Mouse (Mus musculus) megakaryocyte, embryonic 14.5 days (primary cell): ENCODE data around the gene Trpc4ap.

Experiments used
- FLI1 ChIP-seq: IDR thresholded peaks from 2 replicates; pipeline ENCODE4 v1.6.1; 2012; ENCODE audit warnings: low read length, inconsistent platforms, mixed read lengths
- GATA1 ChIP-seq: IDR thresholded peaks from 3 replicates; pipeline ENCODE4 v1.6.1; 2012; ENCODE audit warnings: mixed read lengths, low read length, inconsistent platforms, borderline replicate concordance

- TF ChIP-seq GATA1 (no peak), FLI1 (no peak)
Observed at GRCm38 (mm10) chr2:155619817-155620216, 72.4 kb downstream of the Trpc4ap start.
